Mouse (Mus musculus) cerebellum, adult 2 months (tissue): ENCODE data around the gene Gpatch8. TPM values are rescaled to one million over a fixed set of nuclear protein-coding genes. Genes with fewer than 3 reads are reported as not detected.
"Not testable (repeated sequence)": the region's sequence is repeated elsewhere in the genome, so short reads cannot be mapped to it uniquely, and the experiment has no call there.

Experiments
- DNase-seq, 2 experiments: peaks; one replicate each; pipeline ENCODE4 v3.0.0; 2021
- H3K27ac ChIP-seq: fragments of 200-500 bp; 2 replicates; pipeline ENCODE4 v1.5.1; 2012; ENCODE audit warnings: low read length, control low read depth, inconsistent platforms; ENCODE audit not compliant: insufficient read depth
- H3K27me3 ChIP-seq: fragments of 200-500 bp; 2 replicates; pipeline ENCODE4 v1.6.1; 2012; ENCODE audit warnings: inconsistent platforms, mild to moderate bottlenecking, low read length, moderate library complexity; ENCODE audit not compliant: control insufficient read depth, insufficient read depth
- H3K4me1 ChIP-seq: fragments of 200-500 bp; 2 replicates; pipeline ENCODE4 v1.6.1; 2011; ENCODE audit warnings: low read length; ENCODE audit not compliant: control insufficient read depth, insufficient read depth
- H3K4me3 ChIP-seq: fragments of 200-500 bp; replicated peaks from 2 replicates; pipeline ENCODE3; 2011; ENCODE audit warnings: mild to moderate bottlenecking, low read depth, low read length, control low read depth; ENCODE audit not compliant: insufficient read depth
- CTCF ChIP-seq: fragments of 200-500 bp; IDR thresholded peaks from 2 replicates; pipeline ENCODE4 v1.5.1; 2011; ENCODE audit warnings: low read depth, mild to moderate bottlenecking, control low read depth, low read length, moderate library complexity, borderline replicate concordance; ENCODE audit not compliant: insufficient read depth
- POLR2A ChIP-seq: fragments of 200-500 bp; IDR thresholded peaks from 2 replicates; pipeline ENCODE4 v1.6.1; 2011; ENCODE audit warnings: low read length, control low read depth, borderline replicate concordance; ENCODE audit not compliant: insufficient read depth
- WGBS: fragments of 180-500 bp; shearing (Covaris S2); methylation state at CpG from one replicate; pipeline ENCODE4 v1.1.7; 2018; 5-methylcytosine and 5-hydroxymethylcytosine counted together
- polyA plus RNA-seq: library from polyadenylated mRNA; depleted of rRNA; stranded (reverse); fragments of >200 nt; gene quantifications from 2 replicates; pipeline ENCODE4 v1.2.3, GENCODE M21; 2012

Gpatch8 gene
- polyA plus RNA-seq, 1 experiment: 64.7 TPM

DNA sequence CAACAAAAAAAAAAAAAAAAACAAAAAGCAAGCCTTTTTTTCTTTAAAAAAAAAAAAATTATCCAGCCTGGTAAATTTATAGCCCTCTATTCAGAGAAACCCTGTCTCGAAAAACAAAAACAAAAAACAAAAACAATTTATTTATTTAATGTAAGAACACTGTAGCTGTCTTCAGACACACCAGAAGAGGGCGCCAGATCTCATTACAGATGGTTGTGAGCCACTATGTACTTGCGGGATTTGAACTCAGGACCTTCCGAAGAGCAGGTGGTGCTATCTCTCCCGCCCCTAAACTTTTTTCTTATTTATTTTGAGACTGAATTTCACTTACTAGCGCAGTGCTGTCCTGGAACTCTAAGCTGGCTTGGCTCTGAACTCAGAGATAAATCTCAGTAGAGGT lies 11.0 kb upstream of the Gpatch8 start:
- TF ChIP-seq POLR2A (no peak), CTCF (no peak)
- DNase-seq: no peak
- Histone ChIP-seq H3K27ac (no peak overlapping the region), H3K27me3 (no peaks in the 10 kb centered on the region), H3K4me3 (no peak overlapping the region), H3K4me1 (no peaks in the 10 kb centered on the region)
- 84% methylated on average over 6 of the region's 6 CpGs for WGBS

GRCm38 (mm10) chr11:102566290-102566689 lies 10.1 kb upstream of the Gpatch8 start:
- no peak overlapping the region for H3K27ac ChIP-seq
- TF ChIP-seq POLR2A (no peak), CTCF (no peak)
- no peak for DNase-seq
- no peaks in the 10 kb centered on the region for H3K4me1 ChIP-seq
- H3K4me3 ChIP-seq: no peak overlapping the region
- 79% methylated on average over 1 of the region's 1 CpGs for whole genome bisulfite sequencing
- H3K27me3 ChIP-seq: no peaks in the 10 kb centered on the region

DNA sequence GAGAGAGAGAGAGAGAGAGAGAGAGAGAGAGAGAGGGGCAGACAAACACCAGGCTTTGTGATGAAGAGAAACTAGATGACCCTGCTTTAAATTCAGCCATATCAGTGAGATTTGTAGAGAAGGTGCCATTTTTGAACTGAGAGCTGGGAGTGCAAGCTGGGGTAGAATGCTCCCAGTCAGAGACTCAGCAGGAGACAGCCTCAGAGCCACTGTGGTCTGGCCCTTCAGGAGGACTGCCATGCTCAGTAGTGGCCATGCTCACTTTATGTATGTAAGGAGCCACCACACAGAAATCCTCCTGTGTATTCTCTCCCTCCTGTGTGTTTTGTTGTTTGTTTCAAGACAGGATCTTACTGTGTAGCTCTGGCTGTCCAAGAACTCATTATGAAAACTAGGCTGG lies 9.5 kb upstream of the Gpatch8 start:
- Histone ChIP-seq H3K4me3 (no peak overlapping the region), H3K27me3 (no peaks in the 10 kb centered on the region), H3K27ac (no peak overlapping the region), H3K4me1 (no peaks in the 10 kb centered on the region)
- DNase-seq: no peak
- TF ChIP-seq POLR2A (no peak), CTCF (no peak)

- H3K4me3 ChIP-seq, H3K27me3 ChIP-seq, H3K27ac ChIP-seq, H3K4me1 ChIP-seq, DNase-seq: not testable (repeated sequence)
- 84% methylated on average over 14 of the region's 14 CpGs for WGBS
Observed at GRCm38 (mm10) chr11:102564952-102565671, 8.9 kb upstream of the Gpatch8 start.

GRCm38 (mm10) chr11:102558704-102559103 lies 2.5 kb upstream of the Gpatch8 start:
- Histone ChIP-seq H3K4me3 (no peak overlapping the region), H3K27ac (no peak overlapping the region), H3K27me3 (no peaks in the 10 kb centered on the region), H3K4me1 (peaks cover 4% of the 10 kb centered on the region; the same call in 1 of the 2 replicates)
- DNase-seq: no peak
- TF ChIP-seq POLR2A: no peak
- TF ChIP-seq CTCF: no peak
- 89% methylated on average over 5 of the region's 5 CpGs for WGBS

GRCm38 (mm10) chr11:102557386-102557785 lies 1.2 kb upstream of the Gpatch8 start:
- DNase-seq: no peak
- H3K27me3 ChIP-seq: no peaks in the 10 kb centered on the region
- H3K27ac ChIP-seq: no peak overlapping the region
- TF ChIP-seq CTCF: no peak
- no peak for TF ChIP-seq POLR2A
- peaks cover 6% of the 10 kb centered on the region for H3K4me1 ChIP-seq
- WGBS: 89% methylated on average over 1 of the region's 1 CpGs
- H3K4me3 ChIP-seq: no peak overlapping the region

DNA sequence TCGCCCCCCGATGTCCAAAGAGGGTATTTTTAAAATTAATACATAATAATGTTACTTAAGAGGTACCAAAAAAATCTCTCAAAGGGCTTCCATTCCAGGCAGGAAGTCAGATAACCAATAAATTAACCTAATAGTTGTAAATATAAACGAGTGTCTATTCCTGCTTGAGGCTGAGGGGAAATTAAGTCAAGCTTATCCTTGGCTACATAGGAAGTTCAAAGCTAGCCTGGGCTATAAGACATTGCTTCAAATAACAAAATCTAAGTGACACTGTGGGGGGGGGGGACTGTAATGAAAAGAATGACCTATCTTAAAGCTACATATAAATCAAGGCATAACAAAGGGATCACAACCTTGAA lies 503 bp upstream of the Gpatch8 start:
- Histone ChIP-seq H3K27ac (no peak overlapping the region), H3K4me3 (no peak overlapping the region), H3K27me3 (no peaks in the 10 kb centered on the region), H3K4me1 (peaks cover 6% of the 10 kb centered on the region)
- WGBS: 20% methylated on average over 3 of the region's 3 CpGs
- no peak for TF ChIP-seq CTCF
- no peak for TF ChIP-seq POLR2A
- DNase-seq: no peak

DNA sequence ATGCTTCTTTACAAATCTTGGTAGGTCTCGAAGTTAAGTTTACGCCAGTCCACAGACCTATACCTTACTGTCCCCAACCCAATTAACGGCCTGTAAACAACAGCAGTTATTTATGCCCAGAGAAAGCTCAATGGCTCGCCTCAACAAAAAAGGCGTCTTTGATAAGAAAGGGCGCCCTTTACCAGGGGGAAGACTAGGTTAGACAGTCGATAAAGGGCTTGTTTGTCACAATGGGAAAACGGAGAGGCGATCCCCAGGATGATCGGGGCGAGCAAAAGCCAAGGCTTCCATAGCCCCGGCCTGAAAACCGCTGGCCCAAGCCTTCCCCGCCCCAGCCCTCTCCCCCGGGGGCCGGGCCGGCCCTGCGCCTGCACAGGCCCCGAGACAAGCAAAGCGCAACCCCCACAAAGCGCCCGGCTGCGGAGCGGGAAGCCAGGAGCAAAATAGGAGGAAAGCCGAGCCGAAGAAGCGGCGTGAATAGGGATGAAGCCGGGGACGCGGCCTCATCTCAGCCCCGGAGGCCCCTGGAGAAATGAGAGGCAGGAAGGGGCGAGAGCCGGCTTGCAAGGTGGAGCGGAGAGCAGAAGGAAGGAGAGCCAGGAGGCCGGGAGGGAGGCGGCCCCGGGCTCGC lies 677 bp downstream of the Gpatch8 start:
- under 1% methylated on average over 39 of the region's 39 CpGs for WGBS
- peak overlapping the region; percentile 72 for H3K4me3 ChIP-seq
- no peaks in the 10 kb centered on the region for H3K27me3 ChIP-seq
- no peak for TF ChIP-seq POLR2A
- no peak for TF ChIP-seq CTCF
- H3K27ac ChIP-seq: peak overlapping the region; percentile 70
- H3K4me1 ChIP-seq: peaks cover 6% of the 10 kb centered on the region
- DNase-seq: no peak

- Histone ChIP-seq H3K27me3 (no peaks in the 10 kb centered on the region), H3K4me1 (peaks cover 6% of the 10 kb centered on the region), H3K27ac (no peak overlapping the region), H3K4me3 (no peak overlapping the region)
- 87% methylated on average over 3 of the region's 3 CpGs for WGBS
- TF ChIP-seq CTCF (no peak), POLR2A (no peak)
- no peak for DNase-seq
Observed at GRCm38 (mm10) chr11:102552051-102552450, 4.1 kb downstream of the Gpatch8 start.
